Mouse (Mus musculus) kidney, postnatal 14 days (tissue): ENCODE results near the gene Naa35.
"Not testable (repeated sequence)": the region's sequence is repeated elsewhere in the genome, so short reads cannot be mapped to it uniquely, and the experiment has no call there.

Source experiments
- DNase-seq: peaks from one replicate; pipeline ENCODE4 v3.0.0; 2022; ENCODE audit warnings: mixed read lengths

Naa35 gene

GRCm38 (mm10) chr13:59580954-59581353 lies 4.1 kb upstream of the Naa35 start:
- DNase-seq, result no peak

GRCm38 (mm10) chr13:59584481-59584880 lies 578 bp upstream of the Naa35 start:
- peak; percentile 52 for DNase-seq

GRCm38 (mm10) chr13:59585648-59586005 lies 568 bp downstream of the Naa35 start:
- no peak for DNase-seq

- DNase-seq, result no peak
Observed at GRCm38 (mm10) chr13:59587201-59587600, 2.1 kb downstream of the Naa35 start.

GRCm38 (mm10) chr13:59589672-59590071 lies 4.6 kb downstream of the Naa35 start:
- no peak for DNase-seq

- DNase-seq, result no peak
Observed at GRCm38 (mm10) chr13:59590691-59591090, 5.6 kb downstream of the Naa35 start.

GRCm38 (mm10) chr13:59592058-59592457 lies 7.0 kb downstream of the Naa35 start:
- DNase-seq, result not testable (repeated sequence)

GRCm38 (mm10) chr13:59592630-59593029 lies 7.6 kb downstream of the Naa35 start:
- DNase-seq, result no peak

GRCm38 (mm10) chr13:59603096-59603495 lies 18.0 kb downstream of the Naa35 start:
- no peak for DNase-seq

GRCm38 (mm10) chr13:59604511-59604910 lies 19.5 kb downstream of the Naa35 start:
- no peak for DNase-seq

- DNase-seq, result no peak
Observed at GRCm38 (mm10) chr13:59605221-59605922, 20.3 kb downstream of the Naa35 start.

- no peak for DNase-seq
Observed at GRCm38 (mm10) chr13:59609885-59610284, 24.8 kb downstream of the Naa35 start.

- no peak for DNase-seq
Observed at GRCm38 (mm10) chr13:59610437-59610836, 25.4 kb downstream of the Naa35 start.

GRCm38 (mm10) chr13:59613868-59614267 lies 28.8 kb downstream of the Naa35 start:
- DNase-seq, result no peak

- DNase-seq, result no peak
Observed at GRCm38 (mm10) chr13:59615152-59615551, 30.1 kb downstream of the Naa35 start.

- no peak for DNase-seq
Observed at GRCm38 (mm10) chr13:59615554-59615953, 30.5 kb downstream of the Naa35 start.

GRCm38 (mm10) chr13:59618463-59618862 lies 33.4 kb downstream of the Naa35 start:
- no peak for DNase-seq

- DNase-seq, result no peak
Observed at GRCm38 (mm10) chr13:59621643-59622489, 36.8 kb downstream of the Naa35 start.

GRCm38 (mm10) chr13:59624389-59624788 lies 39.3 kb downstream of the Naa35 start:
- no peak for DNase-seq

- peak; percentile 34 for DNase-seq
Observed at GRCm38 (mm10) chr13:59624903-59625302, 39.8 kb downstream of the Naa35 start.

- DNase-seq, result no peak
Observed at GRCm38 (mm10) chr13:59626739-59627138, 41.7 kb downstream of the Naa35 start.

GRCm38 (mm10) chr13:59634637-59635036 lies 49.6 kb downstream of the Naa35 start:
- no peak for DNase-seq

- DNase-seq, result no peak
Observed at GRCm38 (mm10) chr13:59637800-59638199, 52.7 kb downstream of the Naa35 start.
